ENCODE assay signal across 15 mouse cellular contexts in genomic region chr3:104094646-104095045, GRCm38 (mm10).
DNase-seq lines count a peak whose midpoint lies in the region; ATAC-seq and TF ChIP-seq lines count a peak whose summit lies in the region.
"Had no signal": no experiment of that assay in that cellular context is flagged by ENCODE, and none has a peak within 500 bp of the region (broad histone marks: within the 10 kb centered on the region; RNA-seq: fewer than 3 reads in every experiment).

No protein-coding gene starts in this region.

- DNase-seq in gastrocnemius, adult 2 months: no peak
- no peak for DNase-seq in gastrocnemius, postnatal 25 days
- peak; percentile 8 to 17 for DNase-seq in kidney, postnatal 4 days
- peak; percentile 12 for DNase-seq in thymus, postnatal 4 days
- DNase-seq in thymus, postnatal 25 days: no peak
- no peak for DNase-seq in thymus, adult 18-20 months
- DNase-seq: adrenal gland, postnatal 36 days; cerebellum, adult 11-12 months; layer of hippocampus, adult 9-11 months had no signal

- TF ChIP-seq CTCF in gastrocnemius, adult 2 months (IDR thresholded peaks at IDR 0.05): peak; percentile 35; the same call in 1 of the 2 replicates

- H3K4me2 ChIP-seq in kidney, embryonic 15.5 days: no peak overlapping the region
- H3K4me2 ChIP-seq in forebrain, embryonic 15.5 days (replicated peaks): no peak overlapping the region
- H3K4me2 ChIP-seq: limb, embryonic 13.5 days had no signal

- H3K9me3 ChIP-seq in kidney, embryonic 15.5 days (replicated peaks): no peaks in the 10 kb centered on the region
- H3K9me3 ChIP-seq in forebrain, embryonic 15.5 days: no peaks in the 10 kb centered on the region
- H3K9me3 ChIP-seq: heart, embryonic 10.5 days; limb, embryonic 13.5 days had no signal

- ATAC-seq in kidney, embryonic 15.5 days (replicated peaks; ENCODE audit: low FRiP score): no peak
- no peak for ATAC-seq in forebrain, embryonic 15.5 days (replicated peaks)
- ATAC-seq: hindbrain, embryonic 16.5 days had no signal

- 71% methylated on average over 1 of the region's 1 CpGs for WGBS in kidney, embryonic 15.5 days
- 85% methylated on average over 1 of the region's 1 CpGs for WGBS in forebrain, embryonic 15.5 days

- H3K9ac ChIP-seq in kidney, embryonic 15.5 days: no peak overlapping the region
- H3K9ac ChIP-seq in forebrain, embryonic 15.5 days (replicated peaks): no peak overlapping the region
- H3K9ac ChIP-seq: limb, embryonic 13.5 days had no signal

- no peaks in the 10 kb centered on the region for H3K27me3 ChIP-seq in kidney, embryonic 15.5 days
- H3K27me3 ChIP-seq in forebrain, embryonic 15.5 days: no peaks in the 10 kb centered on the region
- H3K27me3 ChIP-seq: limb, embryonic 13.5 days had no signal

- no peaks in the 10 kb centered on the region for H3K4me1 ChIP-seq in kidney, embryonic 15.5 days
- H3K4me1 ChIP-seq in forebrain, embryonic 15.5 days: no peaks in the 10 kb centered on the region
- H3K4me1 ChIP-seq: limb, embryonic 13.5 days had no signal

- H3K27ac ChIP-seq in gastrocnemius, adult 2 months: no peak overlapping the region
- no peak overlapping the region for H3K27ac ChIP-seq in kidney, embryonic 15.5 days
- no peak overlapping the region for H3K27ac ChIP-seq in forebrain, embryonic 15.5 days (replicated peaks)
- H3K27ac ChIP-seq: heart, embryonic 10.5 days; limb, embryonic 13.5 days had no signal

- intact Hi-C loops in gastrocnemius, adult 2 months (cut with DNase I): no loop called here

- no peak overlapping the region for H3K4me3 ChIP-seq in gastrocnemius, adult 2 months
- H3K4me3 ChIP-seq in kidney, embryonic 15.5 days (replicated peaks): no peak overlapping the region
- no peak overlapping the region for H3K4me3 ChIP-seq in forebrain, embryonic 15.5 days
- H3K4me3 ChIP-seq: heart, embryonic 10.5 days; limb, embryonic 13.5 days; myocyte had no signal

- H3K36me3 ChIP-seq in kidney, embryonic 15.5 days: peaks cover 6% of the 10 kb centered on the region; the same call in 1 of the 2 replicates
- peaks cover 3% of the 10 kb centered on the region; the same call in 1 of the 2 replicates for H3K36me3 ChIP-seq in forebrain, embryonic 15.5 days

Comparison
In these comparisons a context has a peak if more than half of its experiments do, and no peak if none do; other contexts are left out.
1. DNase-seq: peak in kidney, postnatal 4 days (2 of 2) and thymus, postnatal 4 days (single experiment); none in gastrocnemius, adult 2 months (single experiment), gastrocnemius, postnatal 25 days (single experiment), thymus, postnatal 25 days (single experiment) and thymus, adult 18-20 months (0 of 2).